Mouse (Mus musculus) liver, embryonic 14.5 days (tissue): Measurements from ENCODE around the gene Plcb1. TPM values are rescaled to one million over a fixed set of nuclear protein-coding genes. Genes with fewer than 3 reads are reported as not detected.

Source experiments
- ATAC-seq: fragments of 200-750 bp; cut with Nextera tagmentation; 2 replicates; pipeline ENCODE4 v1.8.0; 2017; ENCODE audit warnings: moderate number of reproducible peaks, mild to moderate bottlenecking, moderate library complexity; ENCODE audit not compliant: insufficient read depth
- DNase-seq, 3 experiments: peaks; one replicate each; pipeline ENCODE4 v3.0.0-alpha.2; 2012 to 2013; ENCODE audit warnings: low read depth in 3 of 3, low spot score in 3 of 3
- H3K27ac ChIP-seq: fragments of 300-500 bp; sonication (generic); 2 replicates; pipeline ENCODE4 v1.5.1; 2014; ENCODE audit warnings: moderate library complexity, mild to moderate bottlenecking, control low read depth, inconsistent platforms
- H3K27me3 ChIP-seq: fragments of 300-500 bp; sonication (generic); 2 replicates; pipeline ENCODE4 v1.6.1; 2014; ENCODE audit warnings: mild to moderate bottlenecking, low read length, moderate library complexity; ENCODE audit not compliant: control insufficient read depth, insufficient read depth
- H3K36me3 ChIP-seq: fragments of 300-500 bp; sonication (generic); replicated peaks from 2 replicates; pipeline ENCODE4 v1.6.1; 2014; ENCODE audit warnings: low read depth; ENCODE audit not compliant: control insufficient read depth, insufficient read depth
- H3K4me1 ChIP-seq, 2 experiments: fragments of 200-500 bp in 1 of 2; fragments of 300-500 bp in 1 of 2; sonication (generic) in 1 of 2; replicated peaks; 2 replicates each; pipeline ENCODE4 v1.6.1; 2012 to 2014; ENCODE audit warnings: antibody characterized with exemption in 1 of 2, inconsistent platforms in 1 of 2, low read length in 1 of 2; ENCODE audit not compliant: control insufficient read depth in 2 of 2, insufficient read depth in 2 of 2
- H3K4me2 ChIP-seq: fragments of 300-500 bp; sonication (generic); 2 replicates; pipeline ENCODE4 v1.6.1; 2014; ENCODE audit warnings: low read depth, mild to moderate bottlenecking, control low read depth, moderate library complexity
- H3K4me3 ChIP-seq, 2 experiments: fragments of 200-500 bp in 1 of 2; fragments of 300-500 bp in 1 of 2; sonication (generic) in 1 of 2; 2 replicates each; pipeline ENCODE4 v1.5.1; 2012 to 2014; ENCODE audit warnings: low read depth in 2 of 2, low read length in 2 of 2, mild to moderate bottlenecking in 2 of 2, control low read depth in 1 of 2, inconsistent platforms in 1 of 2, moderate library complexity in 1 of 2; ENCODE audit not compliant: insufficient read depth in 1 of 2
- H3K9ac ChIP-seq: fragments of 300-500 bp; sonication (generic); replicated peaks from 2 replicates; pipeline ENCODE4 v1.6.1; 2014; ENCODE audit warnings: mild to moderate bottlenecking, control low read depth, moderate library complexity
- H3K9me3 ChIP-seq: fragments of 300-500 bp; sonication (generic); 2 replicates; pipeline ENCODE4 v1.6.1; 2016; ENCODE audit warnings: low read length, mixed read lengths; ENCODE audit not compliant: control insufficient read depth
- CTCF ChIP-seq: IDR thresholded peaks from 2 replicates; pipeline ENCODE4 v1.5.1; 2016; ENCODE audit warnings: antibody characterized with exemption, low read depth, control low read depth
- EP300 ChIP-seq: IDR thresholded peaks from 2 replicates; pipeline ENCODE4 v1.6.1; 2016; ENCODE audit warnings: antibody characterized with exemption, low read depth
- WGBS: fragments of 180-500 bp; shearing (Covaris S2); extraction: QIAGEN DNeasy Blood & Tissue Kit; methylation state at CpG from one replicate; pipeline ENCODE4 v1.1.7; 2014; ENCODE audit not compliant: insufficient replicate concordance; 5-methylcytosine and 5-hydroxymethylcytosine counted together
- polyA plus RNA-seq, 2 experiments: library from polyadenylated mRNA; depleted of rRNA in 1 of 2; stranded (reverse) in 1 of 2; unstranded in 1 of 2; fragments of >200 nt; fragmentation: Nextera tagmentation in 1 of 2; extraction: Ambion mirVana in 1 of 2; gene quantifications; 2 replicates each; pipeline versions ENCODE4 v1.2.1 to v1.2.3; 2012 to 2014

Gene Plcb1
- polyA plus RNA-seq, 2 experiments, result 0.56 to 3.0 TPM

- Histone ChIP-seq H3K27ac (no peak overlapping the region), H3K36me3 (no peaks in the 10 kb centered on the region), H3K4me2 (no peak overlapping the region), H3K4me3 (no peak overlapping the region), H3K9ac (no peak overlapping the region), H3K4me1 (no peaks in the 10 kb centered on the region), H3K9me3 (no peaks in the 10 kb centered on the region), H3K27me3 (no peaks in the 10 kb centered on the region)
- no peak for ATAC-seq
- WGBS, result 35% methylated on average over 2 of the region's 2 CpGs
- no peak for TF ChIP-seq EP300
- no peak for TF ChIP-seq CTCF
- no peak for DNase-seq
These were observed 520.6 kb downstream of the Plcb1 start for GRCm38 (mm10) chr2:135306472-135306771.

- no peaks in the 10 kb centered on the region for H3K27me3 ChIP-seq
- H3K4me3 ChIP-seq, result no peak overlapping the region
- H3K9ac ChIP-seq, result no peak overlapping the region
- H3K27ac ChIP-seq, result no peak overlapping the region
- H3K9me3 ChIP-seq, result no peaks in the 10 kb centered on the region
- H3K36me3 ChIP-seq, result no peaks in the 10 kb centered on the region
- 61% methylated on average over 4 of the region's 4 CpGs for WGBS
- no peaks in the 10 kb centered on the region for H3K4me1 ChIP-seq
- TF ChIP-seq CTCF, result no peak
- no peak for TF ChIP-seq EP300
- ATAC-seq (no peak), DNase-seq (no peak)
- no peak overlapping the region for H3K4me2 ChIP-seq
These were observed 521.9 kb downstream of the Plcb1 start for GRCm38 (mm10) chr2:135307787-135308186.

- no peak for DNase-seq
These were observed 530.1 kb downstream of the Plcb1 start for GRCm38 (mm10) chr2:135315980-135316379.

GRCm38 (mm10) chr2:135318136-135318535, 532.3 kb downstream of the Plcb1 start:
- no peaks in the 10 kb centered on the region for H3K4me1 ChIP-seq
- no peaks in the 10 kb centered on the region for H3K36me3 ChIP-seq
- H3K4me2 ChIP-seq, result no peak overlapping the region
- WGBS, result 48% methylated on average over 1 of the region's 1 CpGs
- H3K27ac ChIP-seq, result no peak overlapping the region
- H3K9ac ChIP-seq, result no peak overlapping the region
- H3K27me3 ChIP-seq, result no peaks in the 10 kb centered on the region
- no peak for ATAC-seq
- no peaks in the 10 kb centered on the region for H3K9me3 ChIP-seq
- no peak for TF ChIP-seq EP300
- no peak for TF ChIP-seq CTCF
- no peak for DNase-seq
- no peak overlapping the region for H3K4me3 ChIP-seq

More at GRCm38 (mm10) chr2:135315980-135316379, 530.1 kb downstream of the Plcb1 start:
- Histone ChIP-seq H3K4me3 (no peak overlapping the region), H3K4me2 (no peak overlapping the region), H3K27ac (no peak overlapping the region), H3K4me1 (no peaks in the 10 kb centered on the region), H3K36me3 (no peaks in the 10 kb centered on the region), H3K9ac (no peak overlapping the region), H3K27me3 (no peaks in the 10 kb centered on the region), H3K9me3 (no peaks in the 10 kb centered on the region)
- no peak for TF ChIP-seq EP300
- TF ChIP-seq CTCF, result no peak
- no peak for ATAC-seq
- 64% methylated on average over 3 of the region's 3 CpGs for WGBS

- no peaks in the 10 kb centered on the region for H3K4me1 ChIP-seq
- H3K27ac ChIP-seq, result no peak overlapping the region
- no peak for DNase-seq
- H3K4me3 ChIP-seq, result no peak overlapping the region
- no peaks in the 10 kb centered on the region for H3K36me3 ChIP-seq
- no peaks in the 10 kb centered on the region for H3K9me3 ChIP-seq
- 73% methylated on average over 7 of the region's 7 CpGs for WGBS
- no peaks in the 10 kb centered on the region for H3K27me3 ChIP-seq
- TF ChIP-seq EP300 (no peak), CTCF (no peak)
- H3K4me2 ChIP-seq, result no peak overlapping the region
- no peak overlapping the region for H3K9ac ChIP-seq
- no peak for ATAC-seq
These were observed 537.5 kb downstream of the Plcb1 start for GRCm38 (mm10) chr2:135323276-135323954.
